Mouse (Mus musculus) yolk sac, embryonic 10.5 days (tissue): ENCODE data around the gene Rsph1.

ENCODE experiments used
- DNase-seq: peaks from one replicate; pipeline ENCODE4 v3.0.0-alpha.2; 2017; ENCODE audit warnings: low spot score

Gene Rsph1

GRCm38 (mm10) chr17:31257898-31258297 is 19.3 kb downstream of the Rsph1 start:
- no peak for DNase-seq

GRCm38 (mm10) chr17:31257149-31257548 is 20.0 kb downstream of the Rsph1 start:
- no peak for DNase-seq

- DNase-seq = peak; percentile 51
These were observed 22.7 kb downstream of the Rsph1 start for GRCm38 (mm10) chr17:31254463-31254931.

GRCm38 (mm10) chr17:31253951-31254350 is 23.2 kb downstream of the Rsph1 start:
- DNase-seq = no peak

- DNase-seq = no peak
These were observed 30.0 kb downstream of the Rsph1 start for GRCm38 (mm10) chr17:31247144-31247543.

- DNase-seq = no peak
These were observed 31.9 kb downstream of the Rsph1 start for GRCm38 (mm10) chr17:31245321-31245720.

GRCm38 (mm10) chr17:31242764-31243163 is 34.4 kb downstream of the Rsph1 start:
- no peak for DNase-seq

- no peak for DNase-seq
These were observed 36.0 kb downstream of the Rsph1 start for GRCm38 (mm10) chr17:31241156-31241555.

- DNase-seq = no peak
These were observed 38.8 kb downstream of the Rsph1 start for GRCm38 (mm10) chr17:31238234-31239020.

GRCm38 (mm10) chr17:31235915-31236314 is 41.3 kb downstream of the Rsph1 start:
- no peak for DNase-seq

GRCm38 (mm10) chr17:31232251-31233010 is 44.8 kb downstream of the Rsph1 start:
- no peak for DNase-seq

- DNase-seq = no peak
These were observed 45.4 kb downstream of the Rsph1 start for GRCm38 (mm10) chr17:31231780-31232179.

- no peak for DNase-seq
These were observed 50.3 kb downstream of the Rsph1 start for GRCm38 (mm10) chr17:31226931-31227330.

- DNase-seq = no peak
These were observed 50.8 kb downstream of the Rsph1 start for GRCm38 (mm10) chr17:31226368-31226767.

- no peak for DNase-seq
These were observed 52.6 kb downstream of the Rsph1 start for GRCm38 (mm10) chr17:31224591-31224990.

- DNase-seq = peak; percentile 9
These were observed 53.3 kb downstream of the Rsph1 start for GRCm38 (mm10) chr17:31223835-31224234.

- DNase-seq = no peak
These were observed 54.3 kb downstream of the Rsph1 start for GRCm38 (mm10) chr17:31222810-31223310.

- no peak for DNase-seq
These were observed 60.9 kb downstream of the Rsph1 start for GRCm38 (mm10) chr17:31216068-31216955.

- DNase-seq = no peak
These were observed 65.3 kb downstream of the Rsph1 start for GRCm38 (mm10) chr17:31211881-31212280.

- DNase-seq = no peak
These were observed 66.9 kb downstream of the Rsph1 start for GRCm38 (mm10) chr17:31210299-31210698.

- DNase-seq = no peak
These were observed 67.7 kb downstream of the Rsph1 start for GRCm38 (mm10) chr17:31209376-31209930.

- DNase-seq = no peak
These were observed 68.5 kb downstream of the Rsph1 start for GRCm38 (mm10) chr17:31208654-31209053.
